Mouse (Mus musculus) heart, postnatal 36 days (tissue): Measurements from ENCODE around the gene Car4. TPM values are rescaled to one million over a fixed set of nuclear protein-coding genes. Genes with fewer than 3 reads are reported as not detected.

Source experiments
- DNase-seq, 2 experiments: peaks; one replicate each; pipeline ENCODE4 v3.0.0; 2021 to 2022
- intact Hi-C: fragments of 180-260 bp; cut with DNase I; formaldehyde crosslinking; loops from one replicate; pipeline ENCODE4 v1.15.1; 2025
- total RNA-seq, 2 experiments: library from RNA; stranded (reverse); gene quantifications; 2 replicates each; pipeline ENCODE4 v1.2.3; 2021

Gene Car4
- total RNA-seq, 2 experiments from 2014 or later = 36.6 to 67.0 TPM

GRCm38 (mm10) chr11:84956400-84956799 lies 1.2 kb upstream of the Car4 start:
- no peak for DNase-seq
- intact Hi-C loops = no loop called here

GRCm38 (mm10) chr11:84957171-84957570 lies 415 bp upstream of the Car4 start:
- no peak for DNase-seq
- intact Hi-C loops = no loop called here

DNA sequence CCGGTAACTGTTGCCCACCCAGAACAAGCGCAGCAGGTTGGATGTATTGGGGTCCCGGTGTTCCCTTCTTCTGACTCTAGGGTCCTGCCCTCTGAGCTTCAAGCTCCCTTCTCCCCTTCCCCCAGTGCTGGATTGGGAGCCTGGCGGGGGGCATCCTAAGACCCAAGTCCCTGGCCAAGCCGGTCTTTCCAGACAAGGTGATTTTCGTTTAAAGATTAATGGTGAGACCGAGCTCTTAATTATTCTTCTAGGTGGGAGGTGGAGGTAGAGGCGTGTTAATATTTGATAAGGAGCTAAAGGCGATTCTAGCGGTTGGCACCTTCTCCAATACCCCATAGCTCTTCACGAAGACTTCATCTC lies 665 bp downstream of the Car4 start:
- intact Hi-C loops = no loop called here
- DNase-seq = no peak

DNA sequence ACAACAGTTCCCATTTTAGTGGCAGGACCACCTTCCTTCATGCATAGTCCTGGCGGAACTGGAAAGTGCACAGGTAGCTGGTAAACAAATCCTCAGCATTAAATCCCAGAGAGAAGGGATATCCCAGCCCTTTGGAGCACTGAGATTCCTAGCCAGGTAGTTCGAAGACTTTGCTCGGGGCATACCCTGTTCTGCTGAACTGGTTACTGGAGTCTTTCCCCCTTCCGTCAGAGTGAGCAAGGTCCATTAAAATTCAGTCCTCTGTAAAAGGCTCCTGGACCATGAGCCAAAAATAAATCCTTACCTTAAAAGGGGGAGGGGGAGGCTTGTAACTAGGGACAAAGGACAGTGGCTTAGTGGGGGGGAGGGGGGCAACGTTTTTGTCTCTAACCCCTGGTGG lies 1.6 kb downstream of the Car4 start:
- no peak for DNase-seq
- intact Hi-C loops = no loop called here

DNA sequence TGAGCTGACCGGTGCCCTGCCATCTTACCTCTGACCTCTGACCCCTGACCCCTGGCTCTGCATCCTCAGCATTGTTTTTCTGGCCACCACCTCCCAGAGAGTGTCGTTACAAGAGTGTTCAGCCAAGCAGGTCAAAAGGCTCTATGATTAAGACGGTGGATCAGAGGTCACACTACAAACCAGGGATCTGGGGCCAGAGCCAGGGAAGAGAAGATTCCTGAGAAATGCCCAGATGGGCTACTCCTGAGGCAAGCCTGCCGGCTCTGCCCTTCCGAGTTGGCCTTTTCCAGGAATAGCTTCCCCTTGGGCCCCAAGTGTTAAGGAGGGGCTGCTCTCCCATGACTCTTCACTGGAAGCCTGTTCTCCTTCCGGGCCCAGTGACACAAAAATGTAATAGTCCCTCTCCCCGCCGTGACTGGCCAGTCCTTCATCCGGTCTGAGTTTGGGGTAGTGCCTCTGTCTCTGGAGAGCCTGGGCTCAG lies 2.2 kb downstream of the Car4 start:
- intact Hi-C loops = no loop called here
- DNase-seq = peak; percentile 41 to 56

- intact Hi-C loops = no loop called here
- DNase-seq = no peak
Measured at GRCm38 (mm10) chr11:84960291-84960690, 2.7 kb downstream of the Car4 start.

GRCm38 (mm10) chr11:84960780-84961179 lies 3.2 kb downstream of the Car4 start:
- DNase-seq = no peak
- intact Hi-C loops = no loop called here

- intact Hi-C loops = no loop called here
- no peak for DNase-seq
Measured at GRCm38 (mm10) chr11:84961571-84961970, 4.0 kb downstream of the Car4 start.

- intact Hi-C loops = no loop called here
- DNase-seq = no peak
Measured at GRCm38 (mm10) chr11:84962536-84962935, 5.0 kb downstream of the Car4 start.

- no peak for DNase-seq
- intact Hi-C loops = no loop called here
Measured at GRCm38 (mm10) chr11:84963556-84963955, 6.0 kb downstream of the Car4 start.

GRCm38 (mm10) chr11:84966696-84967095 lies 9.1 kb downstream of the Car4 start:
- intact Hi-C loops = no loop called here
- DNase-seq = no peak

- intact Hi-C loops = no loop called here
- no peak for DNase-seq
Measured at GRCm38 (mm10) chr11:84967113-84967512, 9.5 kb downstream of the Car4 start.

DNA sequence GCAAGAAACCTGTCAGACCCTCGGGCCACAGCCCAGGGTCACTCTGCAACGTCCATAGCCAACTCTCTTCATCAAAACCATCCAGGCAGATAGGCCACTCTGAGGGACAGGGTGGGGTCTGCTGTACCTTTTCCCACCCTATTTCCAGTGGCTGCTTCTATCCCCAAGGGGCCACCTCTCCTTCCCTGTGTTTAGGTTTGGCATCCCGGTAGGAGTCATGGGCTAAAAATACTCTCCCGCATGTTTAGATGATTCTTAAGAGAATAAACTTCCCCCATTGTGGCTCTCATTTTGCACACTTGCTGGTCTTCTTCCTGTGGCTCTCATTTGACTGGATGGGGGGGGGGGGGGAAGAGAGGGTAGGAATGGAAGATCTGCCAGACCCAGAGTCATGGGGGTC lies 10.7 kb downstream of the Car4 start:
- DNase-seq = no peak
- intact Hi-C loops = no loop called here

DNA sequence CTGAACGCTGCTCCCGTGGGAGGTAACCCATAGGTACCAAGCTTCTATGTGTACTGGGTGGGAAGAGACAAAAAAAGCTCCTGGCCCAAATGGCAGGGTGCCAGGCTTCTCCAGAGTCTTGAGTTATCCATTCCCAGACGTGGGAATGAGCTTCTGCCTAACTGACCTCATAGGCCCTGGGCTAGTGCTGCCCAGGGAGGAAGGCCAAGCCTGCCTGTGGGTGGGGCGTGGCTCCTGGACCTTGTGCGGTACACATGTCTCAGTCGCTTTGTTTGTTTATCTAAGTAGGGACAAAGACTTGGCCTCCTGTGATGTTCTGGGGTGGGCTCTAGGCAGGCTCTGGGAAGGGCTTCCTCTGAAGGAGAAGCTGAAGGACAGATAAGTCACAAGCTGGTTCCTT lies 11.2 kb downstream of the Car4 start:
- intact Hi-C loops = no loop called here

DNA sequence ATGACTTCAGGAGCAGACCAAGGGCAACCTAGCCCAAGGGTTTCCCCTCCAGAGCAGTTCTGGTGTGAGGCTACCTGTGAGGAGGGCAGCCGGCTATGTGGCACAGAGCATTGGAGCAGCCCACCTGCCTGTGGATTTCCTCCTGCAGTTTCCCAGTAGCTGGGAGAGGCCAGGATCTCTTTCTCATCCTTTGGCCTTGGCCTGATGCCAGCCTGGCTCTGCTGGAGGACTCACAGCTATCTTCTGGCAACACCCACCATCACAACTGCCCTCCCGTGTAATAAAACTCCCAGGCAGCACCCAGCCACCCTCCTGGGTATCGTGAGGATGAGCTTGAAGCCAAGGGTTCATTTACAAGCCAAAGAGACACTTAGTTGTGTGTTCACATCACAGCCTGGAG lies 14.5 kb downstream of the Car4 start:
- peak; percentile 33 to 43 for DNase-seq
- intact Hi-C loops = no loop called here

More for the DNA sequence above, 11.2 kb downstream of the Car4 start:
- DNase-seq = peak; percentile 54 to 56

DNA sequence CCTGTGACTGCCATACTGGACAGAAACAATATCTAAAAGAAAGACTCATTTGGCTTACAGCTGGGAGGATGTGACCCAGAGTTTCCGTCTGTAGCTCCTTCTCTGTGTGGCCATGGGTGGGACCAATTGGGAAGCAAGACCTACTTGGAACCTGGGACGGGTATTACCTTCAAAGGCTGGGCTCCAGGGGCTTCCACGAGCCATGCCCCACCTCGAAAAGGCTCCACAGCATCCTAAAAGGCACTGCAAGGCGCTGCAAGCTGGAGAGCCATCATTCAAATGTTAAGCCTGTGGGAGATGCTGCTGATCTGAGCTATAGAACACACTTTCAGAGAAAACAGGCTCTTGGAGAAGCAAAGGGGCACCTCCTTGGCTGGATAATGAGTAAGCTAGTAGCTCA lies 16.1 kb downstream of the Car4 start:
- DNase-seq = no peak
- intact Hi-C loops = no loop called here

DNA sequence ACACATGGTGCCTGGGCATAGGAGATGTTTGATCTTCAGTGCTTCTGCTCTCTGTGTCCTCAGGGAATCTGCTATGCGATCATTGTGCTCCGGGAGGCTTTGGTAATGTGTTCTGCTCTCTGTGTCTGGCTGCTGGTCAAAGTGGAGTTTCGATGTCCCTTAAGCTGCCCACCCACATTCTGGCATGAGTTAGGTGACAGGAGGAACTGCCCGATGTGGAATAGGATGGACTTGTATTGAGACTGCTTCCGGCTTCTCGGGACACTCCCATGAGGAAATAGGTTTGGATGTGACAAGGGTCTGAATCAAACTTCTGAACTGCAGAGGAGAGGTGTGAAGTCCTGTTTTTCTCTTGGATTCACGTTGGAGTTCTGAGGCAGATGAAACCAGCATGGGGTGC lies 17.0 kb downstream of the Car4 start:
- intact Hi-C loops = no loop called here
- DNase-seq = no peak

DNA sequence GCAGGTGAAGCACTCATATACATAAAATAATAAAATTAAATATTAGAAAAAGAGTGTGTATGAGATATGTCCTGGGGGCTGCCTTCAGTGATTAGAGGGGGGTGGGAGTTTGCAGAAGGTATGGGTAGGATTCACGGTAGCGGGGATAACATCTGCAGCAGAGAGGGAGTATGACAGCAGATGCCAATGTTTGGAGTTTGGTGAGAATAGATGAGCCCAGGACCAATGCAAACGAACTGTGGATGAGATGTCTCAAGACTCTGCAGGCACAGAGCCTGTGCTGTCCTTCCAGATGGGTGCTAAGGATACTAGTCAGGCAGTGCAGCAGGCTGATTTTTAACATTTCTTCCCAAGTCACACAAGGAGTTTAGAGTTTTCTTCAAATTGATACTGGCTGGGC lies 19.1 kb downstream of the Car4 start:
- no peak for DNase-seq
- intact Hi-C loops = no loop called here

GRCm38 (mm10) chr11:84977385-84977952 lies 19.9 kb downstream of the Car4 start:
- peak; percentile 46 to 66 for DNase-seq
- intact Hi-C loops = no loop called here

DNA sequence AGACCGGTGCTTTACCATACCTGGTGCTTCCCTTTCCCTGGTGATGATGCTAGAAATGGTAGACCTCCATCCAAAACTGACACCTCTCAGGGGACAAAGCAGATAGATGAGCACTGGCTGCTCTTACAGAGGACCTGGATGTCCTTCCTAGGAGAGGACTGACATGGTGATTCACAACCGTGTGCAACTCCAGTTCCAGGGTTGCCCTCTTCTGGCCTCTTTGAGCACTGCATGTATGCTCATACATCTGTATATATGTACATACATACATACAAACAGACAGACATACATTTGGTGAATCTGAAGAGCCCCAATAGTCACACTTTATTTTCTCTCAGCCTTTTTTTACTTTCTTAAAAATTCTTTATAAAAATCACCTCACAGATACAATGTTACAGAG lies 20.5 kb downstream of the Car4 start:
- intact Hi-C loops = loop anchor here (1.0 kb wide), 1 partner anchor 60 kb away; no protein-coding TSS in a partner anchor
- DNase-seq = peak in 1 of 2 experiments; percentile 69

DNA sequence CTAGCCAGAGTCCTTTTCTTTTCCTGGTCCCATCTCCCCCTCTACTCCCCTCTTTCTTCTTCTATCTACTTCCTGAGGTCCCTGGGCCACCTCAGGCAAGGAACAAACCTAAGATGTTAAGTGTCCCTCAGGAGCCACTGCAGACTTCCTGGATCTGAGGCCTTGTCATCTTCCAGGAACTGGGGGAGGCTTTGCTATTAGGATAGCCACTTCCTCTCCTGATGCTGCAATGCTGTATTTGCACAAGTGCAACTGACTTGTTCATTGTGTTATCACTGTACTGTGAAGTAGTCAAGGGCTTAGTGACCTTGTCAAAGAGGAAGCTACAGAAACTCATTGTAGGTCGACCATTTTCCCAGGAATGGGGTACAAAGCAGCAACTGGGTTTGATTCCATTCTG lies 21.8 kb downstream of the Car4 start:
- intact Hi-C loops = no loop called here
- no peak for DNase-seq

DNA sequence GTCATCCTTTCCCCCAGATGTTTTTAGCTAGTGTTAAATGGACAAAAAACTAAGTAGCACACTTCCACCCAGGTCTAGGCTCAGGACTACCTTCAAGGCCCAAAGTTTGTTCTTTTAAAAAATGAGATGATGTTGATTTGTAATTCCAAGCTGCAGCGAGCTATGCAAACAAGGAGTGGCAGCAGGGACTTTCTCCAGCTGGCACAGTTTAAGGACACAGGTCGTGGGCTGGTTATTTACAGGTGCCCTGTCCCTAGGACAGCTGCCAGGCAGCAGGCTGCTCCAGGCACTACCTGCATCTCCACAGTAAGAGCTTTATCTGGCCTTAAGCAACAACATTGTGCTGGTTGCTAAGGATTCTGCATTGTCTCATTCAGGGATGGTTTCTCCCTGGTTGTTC lies 23.1 kb downstream of the Car4 start:
- intact Hi-C loops = no loop called here
- DNase-seq = no peak

GRCm38 (mm10) chr11:84985421-84985820 lies 27.8 kb downstream of the Car4 start:
- intact Hi-C loops = no loop called here
- no peak for DNase-seq
